Mouse (Mus musculus): ENCODE measurements around the gene Tceanc2. TPM values are rescaled to one million over a fixed set of nuclear protein-coding genes. Genes with fewer than 3 reads are reported as not detected.

The Tceanc2 gene
- total and polyA plus RNA-seq, 2 experiments from 2014 or later = 12.1 to 33.4 TPM

GRCm38 (mm10) chr4:107203001-107203400 is 24.1 kb upstream of the Tceanc2 start:
- H3K9ac ChIP-seq (replicated peaks; ENCODE audit: low read length, poor library complexity, severe bottlenecking) = no peak overlapping the region
- no peak overlapping the region for H3K27ac ChIP-seq (ENCODE audit: low read depth, low read length)
- H3K9me3 ChIP-seq (ENCODE audit: low read length) = no peaks in the 10 kb centered on the region
- no peak for TF ChIP-seq CTCF (IDR thresholded peaks at IDR 0.05)
- 91% methylated on average over 7 of the region's 7 CpGs for WGBS
- no peak for DNase-seq (ENCODE audit: low spot score)
- no peak overlapping the region for H3K4me2 ChIP-seq (ENCODE audit: low read depth, low read length, poor library complexity, severe bottlenecking)
- no peak for ATAC-seq (ENCODE audit: low FRiP score)
- peaks cover 62% of the 10 kb centered on the region for H3K36me3 ChIP-seq (ENCODE audit: insufficient read depth, low read length)
- no peaks in the 10 kb centered on the region for H3K27me3 ChIP-seq (ENCODE audit: insufficient read depth, low read length)
- H3K4me1 ChIP-seq (ENCODE audit: insufficient read depth, low read length) = no peaks in the 10 kb centered on the region
- H3K4me3 ChIP-seq (ENCODE audit: low read depth, low read length) = no peak overlapping the region

GRCm38 (mm10) chr4:107201779-107202178 is 22.9 kb upstream of the Tceanc2 start:
- DNase-seq (ENCODE audit: low spot score) (no peak), ATAC-seq (ENCODE audit: low FRiP score) (no peak)
- Histone ChIP-seq H3K9ac (replicated peaks; ENCODE audit: low read length, poor library complexity, severe bottlenecking) (no peak overlapping the region), H3K36me3 (ENCODE audit: insufficient read depth, low read length) (peaks cover 57% of the 10 kb centered on the region), H3K4me3 (ENCODE audit: low read depth, low read length) (no peak overlapping the region), H3K4me2 (ENCODE audit: low read depth, low read length, poor library complexity, severe bottlenecking) (no peak overlapping the region), H3K27ac (ENCODE audit: low read depth, low read length) (no peak overlapping the region), H3K4me1 (ENCODE audit: insufficient read depth, low read length) (no peaks in the 10 kb centered on the region), H3K27me3 (ENCODE audit: insufficient read depth, low read length) (no peaks in the 10 kb centered on the region), H3K9me3 (ENCODE audit: low read length) (no peaks in the 10 kb centered on the region)
- no peak for TF ChIP-seq CTCF (IDR thresholded peaks at IDR 0.05)
- WGBS = 94% methylated on average over 3 of the region's 3 CpGs

DNA sequence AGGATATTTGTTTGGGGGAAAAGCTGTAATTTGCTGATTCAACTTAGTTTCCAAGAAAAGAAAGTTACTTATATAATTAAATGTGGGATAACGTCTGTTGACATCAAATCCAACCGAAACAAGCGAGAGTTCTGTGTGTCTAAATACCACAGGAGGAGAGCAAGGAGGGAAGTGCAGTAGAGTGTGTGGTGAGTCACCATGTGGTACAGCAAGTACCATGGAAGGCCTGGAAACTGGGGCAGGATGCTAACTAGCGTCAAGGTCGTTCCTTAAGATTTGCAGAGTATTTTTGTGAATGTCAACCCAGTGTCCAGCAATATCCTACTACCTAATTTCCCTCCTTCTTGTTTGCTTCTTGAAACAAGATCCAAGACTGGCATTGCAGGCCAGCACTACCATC is 19.2 kb upstream of the Tceanc2 start:
- H3K27me3 ChIP-seq (ENCODE audit: insufficient read depth, low read length) = no peaks in the 10 kb centered on the region
- H3K36me3 ChIP-seq (ENCODE audit: insufficient read depth, low read length) = peaks cover 52% of the 10 kb centered on the region
- WGBS = 94% methylated on average over 5 of the region's 5 CpGs
- no peak for DNase-seq (ENCODE audit: low spot score)
- no peak overlapping the region for H3K27ac ChIP-seq (ENCODE audit: low read depth, low read length)
- no peak overlapping the region for H3K4me2 ChIP-seq (ENCODE audit: low read depth, low read length, poor library complexity, severe bottlenecking)
- no peak for TF ChIP-seq CTCF (IDR thresholded peaks at IDR 0.05)
- ATAC-seq (ENCODE audit: low FRiP score) = no peak
- no peaks in the 10 kb centered on the region for H3K4me1 ChIP-seq (ENCODE audit: insufficient read depth, low read length)
- H3K4me3 ChIP-seq (ENCODE audit: low read depth, low read length) = no peak overlapping the region
- no peak overlapping the region for H3K9ac ChIP-seq (replicated peaks; ENCODE audit: low read length, poor library complexity, severe bottlenecking)
- H3K9me3 ChIP-seq (ENCODE audit: low read length) = no peaks in the 10 kb centered on the region

GRCm38 (mm10) chr4:107196454-107196853 is 17.5 kb upstream of the Tceanc2 start:
- no peak for ATAC-seq (ENCODE audit: low FRiP score)
- no peaks in the 10 kb centered on the region for H3K4me1 ChIP-seq (ENCODE audit: insufficient read depth, low read length)
- H3K4me2 ChIP-seq (ENCODE audit: low read depth, low read length, poor library complexity, severe bottlenecking) = no peak overlapping the region
- DNase-seq (ENCODE audit: low spot score) = no peak
- H3K4me3 ChIP-seq (ENCODE audit: low read depth, low read length) = no peak overlapping the region
- H3K9ac ChIP-seq (replicated peaks; ENCODE audit: low read length, poor library complexity, severe bottlenecking) = no peak overlapping the region
- H3K27me3 ChIP-seq (ENCODE audit: insufficient read depth, low read length) = no peaks in the 10 kb centered on the region
- no peaks in the 10 kb centered on the region for H3K9me3 ChIP-seq (ENCODE audit: low read length)
- no peak for TF ChIP-seq CTCF (IDR thresholded peaks at IDR 0.05)
- peaks cover 48% of the 10 kb centered on the region for H3K36me3 ChIP-seq (ENCODE audit: insufficient read depth, low read length)
- no peak overlapping the region for H3K27ac ChIP-seq (ENCODE audit: low read depth, low read length)
- WGBS = 95% methylated on average over 2 of the region's 2 CpGs

- WGBS = 96% methylated on average over 3 of the region's 3 CpGs
- no peak overlapping the region for H3K4me3 ChIP-seq (ENCODE audit: low read depth, low read length)
- ATAC-seq (ENCODE audit: low FRiP score) (no peak), DNase-seq (ENCODE audit: low spot score) (no peak)
- H3K27ac ChIP-seq (ENCODE audit: low read depth, low read length) = no peak overlapping the region
- 0 out of 2 replicates have a peak, but pooled peaks have one; percentile 19 for TF ChIP-seq CTCF (IDR thresholded peaks at IDR 0.05)
- no peak overlapping the region for H3K4me2 ChIP-seq (ENCODE audit: low read depth, low read length, poor library complexity, severe bottlenecking)
- no peaks in the 10 kb centered on the region for H3K27me3 ChIP-seq (ENCODE audit: insufficient read depth, low read length)
- H3K36me3 ChIP-seq (ENCODE audit: insufficient read depth, low read length) = peaks cover 51% of the 10 kb centered on the region
- H3K9me3 ChIP-seq (ENCODE audit: low read length) = no peaks in the 10 kb centered on the region
- H3K4me1 ChIP-seq (ENCODE audit: insufficient read depth, low read length) = no peaks in the 10 kb centered on the region
- H3K9ac ChIP-seq (replicated peaks; ENCODE audit: low read length, poor library complexity, severe bottlenecking) = no peak overlapping the region
Measured at GRCm38 (mm10) chr4:107193841-107194240, 14.9 kb upstream of the Tceanc2 start.

- 62% methylated on average over 3 of the region's 3 CpGs for WGBS
Measured at GRCm38 (mm10) chr4:107185703-107186102, 6.8 kb upstream of the Tceanc2 start.

More at GRCm38 (mm10) chr4:107185703-107186102, 6.8 kb upstream of the Tceanc2 start:
- Histone ChIP-seq H3K4me3 (ENCODE audit: low read depth, low read length) (no peak overlapping the region), H3K27ac (ENCODE audit: low read depth, low read length) (no peak overlapping the region), H3K27me3 (ENCODE audit: insufficient read depth, low read length) (no peaks in the 10 kb centered on the region), H3K9ac (replicated peaks; ENCODE audit: low read length, poor library complexity, severe bottlenecking) (no peak overlapping the region), H3K4me2 (ENCODE audit: low read depth, low read length, poor library complexity, severe bottlenecking) (no peak overlapping the region), H3K4me1 (ENCODE audit: insufficient read depth, low read length) (peaks cover 2% of the 10 kb centered on the region; the same call in 1 of the 2 replicates), H3K36me3 (ENCODE audit: insufficient read depth, low read length) (peaks cover 32% of the 10 kb centered on the region), H3K9me3 (ENCODE audit: low read length) (no peaks in the 10 kb centered on the region)
- ATAC-seq (ENCODE audit: low FRiP score) = no peak
- no peak for TF ChIP-seq CTCF (IDR thresholded peaks at IDR 0.05)
- DNase-seq (ENCODE audit: low spot score) = no peak

Data from midbrain, postnatal 0 days (tissue).